ENCODE assay signal across 24 mouse cellular contexts in the genomic region with DNA sequence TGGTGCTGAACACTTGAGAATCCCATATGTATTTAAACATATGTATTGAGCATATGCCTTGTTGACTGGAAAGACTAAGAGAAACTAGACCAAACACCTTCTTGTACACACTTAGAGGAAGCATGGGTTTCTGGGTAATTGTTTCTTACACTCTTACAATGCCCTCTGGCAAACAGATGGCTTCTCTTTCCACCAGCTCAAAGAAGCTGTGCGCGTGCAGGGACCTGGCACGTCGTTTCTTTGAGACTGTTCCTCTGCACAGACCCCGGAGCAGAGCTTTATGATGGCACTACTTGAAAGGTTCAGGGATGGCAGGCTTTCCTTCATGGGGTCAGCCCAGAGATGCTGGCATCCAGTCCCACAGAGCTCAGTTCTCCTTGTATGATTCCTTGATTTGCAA. TPM values are rescaled to one million over a fixed set of nuclear protein-coding genes. Genes with fewer than 3 reads are reported as not detected.
DNase-seq lines count a peak whose midpoint lies in the region; ATAC-seq lines count a peak whose summit lies in the region.
"Had no signal": no experiment of that assay in that cellular context is flagged by ENCODE, and none has a peak within 500 bp of the region (broad histone marks: within the 10 kb centered on the region; RNA-seq: fewer than 3 reads in every experiment).

No protein-coding gene starts in this region.

- H3K27me3 ChIP-seq in forebrain, embryonic 12.5 days = no peaks in the 10 kb centered on the region
- H3K27me3 ChIP-seq in forebrain, embryonic 10.5 days (ENCODE audit: poor library complexity, severe bottlenecking) = no peaks in the 10 kb centered on the region
- no peaks in the 10 kb centered on the region for H3K27me3 ChIP-seq in midbrain, embryonic 14.5 days (ENCODE audit: control insufficient read depth, insufficient read depth, low read length)
- no peaks in the 10 kb centered on the region for H3K27me3 ChIP-seq in midbrain, embryonic 16.5 days (ENCODE audit: control insufficient read depth, insufficient read depth, low read depth, low read length)
- H3K27me3 ChIP-seq in hindbrain, embryonic 16.5 days (replicated peaks; ENCODE audit: control insufficient read depth, insufficient read depth, low read length) = no peaks in the 10 kb centered on the region
- H3K27me3 ChIP-seq: heart, embryonic 13.5 days; liver, embryonic 15.5 days; megakaryocyte, embryonic 14.5 days; Patski had no signal

- no peak overlapping the region for H3K4me2 ChIP-seq in forebrain, embryonic 12.5 days
- no peak overlapping the region for H3K4me2 ChIP-seq in midbrain, embryonic 14.5 days (ENCODE audit: low read length)
- H3K4me2 ChIP-seq in midbrain, embryonic 16.5 days (ENCODE audit: low read length) = no peak overlapping the region
- no peak overlapping the region for H3K4me2 ChIP-seq in hindbrain, embryonic 16.5 days (ENCODE audit: low read length)
- H3K4me2 ChIP-seq: heart, embryonic 13.5 days; liver, embryonic 15.5 days had no signal

- no peaks in the 10 kb centered on the region for H3K9me3 ChIP-seq in forebrain, embryonic 12.5 days
- no peaks in the 10 kb centered on the region for H3K9me3 ChIP-seq in forebrain, embryonic 10.5 days
- no peaks in the 10 kb centered on the region for H3K9me3 ChIP-seq in midbrain, embryonic 14.5 days (ENCODE audit: control insufficient read depth, low read length)
- H3K9me3 ChIP-seq in midbrain, embryonic 16.5 days (replicated peaks; ENCODE audit: control insufficient read depth, low read length, poor library complexity, severe bottlenecking) = no peaks in the 10 kb centered on the region
- H3K9me3 ChIP-seq in hindbrain, embryonic 16.5 days (ENCODE audit: control insufficient read depth, low read length) = no peaks in the 10 kb centered on the region
- H3K9me3 ChIP-seq: heart, embryonic 13.5 days; liver, embryonic 15.5 days; megakaryocyte, embryonic 14.5 days had no signal

- H3K27ac ChIP-seq in forebrain, embryonic 12.5 days = peak overlapping the region; percentile 61; the same call in 1 of the 2 replicates
- H3K27ac ChIP-seq in forebrain, embryonic 10.5 days = no peak overlapping the region
- 0 out of 2 replicates have a peak overlapping the region, but pooled peaks have one; percentile 41 for H3K27ac ChIP-seq in midbrain, embryonic 14.5 days (replicated peaks; ENCODE audit: low read depth, low read length)
- no peak overlapping the region for H3K27ac ChIP-seq in midbrain, embryonic 16.5 days (ENCODE audit: low read length)
- no peak overlapping the region for H3K27ac ChIP-seq in hindbrain, embryonic 16.5 days (ENCODE audit: low read depth, low read length)
- H3K27ac ChIP-seq: heart, embryonic 13.5 days; kidney, postnatal 0 days; left cerebral cortex, adult 2 months; liver, embryonic 15.5 days had no signal

- H3K9ac ChIP-seq in forebrain, embryonic 12.5 days = no peak overlapping the region
- no peak overlapping the region for H3K9ac ChIP-seq in midbrain, embryonic 14.5 days (replicated peaks; ENCODE audit: low read length)
- no peak overlapping the region for H3K9ac ChIP-seq in midbrain, embryonic 16.5 days (ENCODE audit: low read depth, low read length)
- H3K9ac ChIP-seq in hindbrain, embryonic 16.5 days (ENCODE audit: low read depth, low read length) = no peak overlapping the region
- H3K9ac ChIP-seq: heart, embryonic 13.5 days; liver, embryonic 15.5 days had no signal

- WGBS in forebrain, embryonic 12.5 days = 79% methylated on average over 5 of the region's 5 CpGs
- WGBS in forebrain, embryonic 10.5 days = 82% methylated on average over 5 of the region's 5 CpGs
- 60% methylated on average over 5 of the region's 5 CpGs for WGBS in midbrain, embryonic 14.5 days
- WGBS in midbrain, embryonic 16.5 days = 61% methylated on average over 5 of the region's 5 CpGs
- 51% methylated on average over 5 of the region's 5 CpGs for WGBS in hindbrain, embryonic 16.5 days

- no peak for ATAC-seq in forebrain, embryonic 12.5 days (ENCODE audit: low FRiP score)
- no peak for ATAC-seq in midbrain, embryonic 14.5 days (ENCODE audit: low FRiP score, low TSS enrichment)
- no peak for ATAC-seq in midbrain, embryonic 16.5 days
- peak; percentile 30; the same call in 1 of the 2 replicates for ATAC-seq in hindbrain, embryonic 16.5 days
- ATAC-seq: activated CD4-positive, CD25-positive, alpha-beta regulatory T cell, adult 4 months had no signal

- H3K4me3 ChIP-seq in forebrain, embryonic 12.5 days (replicated peaks) = no peak overlapping the region
- no peak overlapping the region for H3K4me3 ChIP-seq in forebrain, embryonic 10.5 days
- no peak overlapping the region for H3K4me3 ChIP-seq in midbrain, embryonic 14.5 days (replicated peaks; ENCODE audit: low read depth, low read length)
- H3K4me3 ChIP-seq in midbrain, embryonic 16.5 days (ENCODE audit: low read depth, low read length) = no peak overlapping the region
- no peak overlapping the region for H3K4me3 ChIP-seq in hindbrain, embryonic 16.5 days (ENCODE audit: low read length)
- H3K4me3 ChIP-seq: erythroblast, embryonic 14.5 days; gastrocnemius, adult 2 months; heart, embryonic 13.5 days; left cerebral cortex, adult 2 months; liver, embryonic 15.5 days; megakaryocyte, embryonic 14.5 days had no signal

- H3K4me1 ChIP-seq in forebrain, embryonic 12.5 days = no peaks in the 10 kb centered on the region
- H3K4me1 ChIP-seq in forebrain, embryonic 10.5 days = 0 out of 2 replicates have a peak, but pooled peaks cover 5% of the 10 kb centered on the region
- H3K4me1 ChIP-seq in midbrain, embryonic 14.5 days (ENCODE audit: control insufficient read depth, insufficient read depth, low read length) = peaks cover 3% of the 10 kb centered on the region; the same call in 1 of the 2 replicates
- H3K4me1 ChIP-seq in midbrain, embryonic 16.5 days (ENCODE audit: control insufficient read depth, insufficient read depth, low read length) = peaks cover 2% of the 10 kb centered on the region; the same call in 1 of the 2 replicates
- H3K4me1 ChIP-seq in hindbrain, embryonic 16.5 days (ENCODE audit: control insufficient read depth, insufficient read depth, low read depth, low read length) = no peaks in the 10 kb centered on the region
- H3K4me1 ChIP-seq: liver, embryonic 15.5 days had no signal

- no peaks in the 10 kb centered on the region for H3K36me3 ChIP-seq in forebrain, embryonic 12.5 days (replicated peaks)
- H3K36me3 ChIP-seq in forebrain, embryonic 10.5 days (replicated peaks) = peaks cover 14% of the 10 kb centered on the region; the same call in 1 of the 2 replicates
- no peaks in the 10 kb centered on the region; the same call in 1 of the 2 replicates for H3K36me3 ChIP-seq in midbrain, embryonic 14.5 days (ENCODE audit: control insufficient read depth, insufficient read depth, low read length)
- no peaks in the 10 kb centered on the region for H3K36me3 ChIP-seq in midbrain, embryonic 16.5 days (ENCODE audit: control insufficient read depth, insufficient read depth, low read length)
- H3K36me3 ChIP-seq in hindbrain, embryonic 16.5 days (ENCODE audit: control insufficient read depth, insufficient read depth, low read length) = no peaks in the 10 kb centered on the region
- H3K36me3 ChIP-seq: heart, embryonic 13.5 days; liver, embryonic 15.5 days had no signal

- intact Hi-C loops in heart, postnatal 25 days (cut with DNase I) = loop anchor here (5.0 kb wide), 1 partner anchor 58 kb away; no protein-coding TSS in a partner anchor

- DNase-seq in forebrain, embryonic 10.5 days (ENCODE audit: extremely low spot score, low spot score) = no peak
- DNase-seq in midbrain, embryonic 14.5 days = peak; percentile 26
- no peak for DNase-seq in frontal cortex, postnatal 36 days (ENCODE audit: low spot score in 2 of 2)
- DNase-seq in heart, postnatal 25 days (ENCODE audit: low spot score) = no peak
- DNase-seq: adrenal gland, postnatal 14 days; B cell, adult 2 months; heart, postnatal 4 days; kidney, adult 11 months; lung, postnatal 10 days; thymus, adult 18-20 months had no signal

RNA-seq across cellular contexts. Expression of a gene that starts 39.4 kb away (rescaled TPM):
- 1.1 and 1.6 TPM in 2 replicates for polyA plus RNA-seq in forebrain, embryonic 12.5 days (2016; fragmentation: Nextera tagmentation; extraction: Ambion mirVana)
- 0.95 and 1.1 TPM in 2 replicates for polyA plus RNA-seq in forebrain, embryonic 10.5 days (2016; fragmentation: Nextera tagmentation; extraction: Ambion mirVana)
- polyA plus RNA-seq in midbrain, embryonic 14.5 days (2014; fragmentation: Nextera tagmentation; extraction: Ambion mirVana) = 4.2 and 5.4 TPM in 2 replicates
- 3.5 and 3.9 TPM in 2 replicates for polyA plus RNA-seq in midbrain, embryonic 16.5 days (2015; fragmentation: Nextera tagmentation; extraction: Ambion mirVana)
- 2.7 and 4.1 TPM in 2 replicates for polyA plus RNA-seq in hindbrain, embryonic 16.5 days (2015; fragmentation: Nextera tagmentation; extraction: Ambion mirVana)
- not detected for total RNA-seq in heart, postnatal 25 days (2021)
- total RNA-seq: gastrocnemius, adult 2 months; granulocyte monocyte progenitor cell, adult 5-6 weeks; left cerebral cortex, adult 2 months had no signal
- polyA plus RNA-seq: activated CD4-positive, CD25-positive, alpha-beta regulatory T cell, adult 4 months; Patski had no signal

RNA-seq across cellular contexts. Expression of a gene that starts 46.5 kb away (rescaled TPM):
- not detected in 2 replicates for polyA plus RNA-seq in forebrain, embryonic 12.5 days (2016; fragmentation: Nextera tagmentation; extraction: Ambion mirVana)
- polyA plus RNA-seq in forebrain, embryonic 10.5 days (2016; fragmentation: Nextera tagmentation; extraction: Ambion mirVana) = not detected in 2 replicates
- not detected in 2 replicates for polyA plus RNA-seq in midbrain, embryonic 14.5 days (2014; fragmentation: Nextera tagmentation; extraction: Ambion mirVana)
- polyA plus RNA-seq in midbrain, embryonic 16.5 days (2015; fragmentation: Nextera tagmentation; extraction: Ambion mirVana) = not detected in 2 replicates
- polyA plus RNA-seq in hindbrain, embryonic 16.5 days (2015; fragmentation: Nextera tagmentation; extraction: Ambion mirVana) = not detected in 2 replicates
- total RNA-seq in heart, postnatal 25 days (2021) = not detected
- total RNA-seq: gastrocnemius, adult 2 months; granulocyte monocyte progenitor cell, adult 5-6 weeks; heart, postnatal 4 days had no signal
- polyA plus RNA-seq: activated CD4-positive, CD25-positive, alpha-beta regulatory T cell, adult 4 months; erythroblast, embryonic 14.5 days; heart, embryonic 13.5 days; limb, embryonic 14.5 days; Patski had no signal

RNA-seq across cellular contexts. Expression of a gene that starts 51.5 kb away (rescaled TPM):
- not detected in 2 replicates for polyA plus RNA-seq in forebrain, embryonic 12.5 days (2016; fragmentation: Nextera tagmentation; extraction: Ambion mirVana)
- polyA plus RNA-seq in forebrain, embryonic 10.5 days (2016; fragmentation: Nextera tagmentation; extraction: Ambion mirVana) = not detected in 2 replicates
- polyA plus RNA-seq in midbrain, embryonic 14.5 days (2014; fragmentation: Nextera tagmentation; extraction: Ambion mirVana) = not detected in 2 replicates
- polyA plus RNA-seq in midbrain, embryonic 16.5 days (2015; fragmentation: Nextera tagmentation; extraction: Ambion mirVana) = not detected in 2 replicates
- not detected in 2 replicates for polyA plus RNA-seq in hindbrain, embryonic 16.5 days (2015; fragmentation: Nextera tagmentation; extraction: Ambion mirVana)
- not detected for total RNA-seq in heart, postnatal 25 days (2021)
- total RNA-seq: gastrocnemius, adult 2 months; granulocyte monocyte progenitor cell, adult 5-6 weeks; heart, postnatal 4 days; left cerebral cortex, adult 2 months had no signal
- polyA plus RNA-seq: activated CD4-positive, CD25-positive, alpha-beta regulatory T cell, adult 4 months; erythroblast, embryonic 14.5 days; heart, embryonic 13.5 days; Patski had no signal

Comparison
In these comparisons a context has a peak if more than half of its experiments do, and no peak if none do; other contexts are left out.
1. H3K27ac ChIP-seq: peak in forebrain, embryonic 12.5 days (single experiment) and midbrain, embryonic 14.5 days (single experiment); none in forebrain, embryonic 10.5 days (single experiment), midbrain, embryonic 16.5 days (single experiment) and hindbrain, embryonic 16.5 days (single experiment).